Mouse (Mus musculus): ENCODE measurements around the gene Pafah1b3.

DNA sequence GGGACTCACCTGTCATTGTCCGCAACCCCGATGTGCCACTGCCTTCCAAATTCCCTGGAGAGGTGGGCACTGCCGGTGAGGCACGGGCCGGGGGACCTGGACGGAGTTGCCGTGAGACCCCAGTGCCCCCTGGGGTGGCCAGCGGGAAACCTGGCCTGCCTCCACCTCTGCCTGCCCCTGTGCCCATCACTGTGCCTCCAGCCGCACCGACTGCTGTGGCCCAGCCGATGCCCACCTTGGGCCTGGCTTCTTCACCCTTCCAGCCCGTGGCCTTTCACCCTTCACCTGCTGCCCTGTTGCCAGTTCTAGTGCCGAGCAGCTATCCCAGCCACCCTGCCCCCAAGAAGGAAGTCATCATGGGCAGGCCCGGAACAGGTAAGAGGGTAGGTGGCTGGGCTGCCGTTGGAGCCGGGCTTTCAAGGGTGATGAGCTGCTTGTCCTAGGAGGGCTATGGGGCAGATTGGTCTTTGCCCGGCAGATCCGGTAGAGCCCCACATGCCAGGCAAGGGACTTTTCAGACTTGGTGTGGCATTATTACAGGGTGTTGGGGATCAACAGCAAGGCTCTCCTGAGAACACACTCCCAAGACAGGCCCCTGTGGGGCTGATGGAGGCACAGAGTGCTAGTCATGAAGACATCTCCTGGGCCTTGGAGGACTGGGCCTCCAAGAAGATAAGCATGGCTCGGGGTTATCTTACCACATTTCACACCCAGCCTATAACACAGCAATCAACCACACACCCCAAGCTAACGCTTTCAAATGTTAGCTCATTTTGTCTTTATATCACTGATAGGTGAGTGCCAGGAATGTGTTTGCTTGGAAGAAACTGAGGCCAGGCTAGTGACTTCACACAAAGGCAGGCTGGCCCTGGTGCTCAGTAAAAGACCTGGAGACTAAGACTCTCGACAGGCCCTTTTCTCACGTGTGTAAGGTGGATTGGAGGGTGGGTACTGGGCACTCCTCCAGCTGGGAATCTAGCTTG is 24.2 kb downstream of the Pafah1b3 start:
- TF ChIP-seq POLR2A (IDR thresholded peaks at IDR 0.05; ENCODE audit: control insufficient read depth, low read depth, low read length) (no peak), CTCF (IDR thresholded peaks at IDR 0.05; ENCODE audit: control insufficient read depth, insufficient read depth, insufficient replicate concordance, low read depth, low read length) (no peak)

Measured in testis, adult 2 months (tissue).